Mouse (Mus musculus) embryonic facial prominence, embryonic 12.5 days (tissue): Measurements from ENCODE around the gene Rapgef4. TPM values are rescaled to one million over a fixed set of nuclear protein-coding genes. Genes with fewer than 3 reads are reported as not detected.

ENCODE experiments used
- ATAC-seq: fragments of 200-750 bp; cut with Nextera tagmentation; 2 replicates; pipeline ENCODE4 v1.8.0; 2017; ENCODE audit not compliant: insufficient number of reproducible peaks, insufficient read depth, low FRiP score, low TSS enrichment
- H3K27ac ChIP-seq: fragments of 300-500 bp; sonication (generic); 2 replicates; pipeline ENCODE4 v1.5.1; 2016; ENCODE audit warnings: mild to moderate bottlenecking
- H3K27me3 ChIP-seq: fragments of 300-500 bp; sonication (generic); 2 replicates; pipeline ENCODE4 v1.6.1; 2016; ENCODE audit warnings: mild to moderate bottlenecking, moderate library complexity
- H3K36me3 ChIP-seq: fragments of 300-500 bp; sonication (generic); 2 replicates; pipeline ENCODE4 v1.6.1; 2016; ENCODE audit warnings: mild to moderate bottlenecking
- H3K4me1 ChIP-seq: fragments of 300-500 bp; sonication (generic); 2 replicates; pipeline ENCODE4 v1.6.1; 2016
- H3K4me2 ChIP-seq: fragments of 300-500 bp; sonication (generic); replicated peaks from 2 replicates; pipeline ENCODE4 v1.6.1; 2016; ENCODE audit warnings: mild to moderate bottlenecking, moderate library complexity
- H3K4me3 ChIP-seq: fragments of 300-500 bp; sonication (generic); 2 replicates; pipeline ENCODE4 v1.5.1; 2016; ENCODE audit warnings: mild to moderate bottlenecking
- H3K9ac ChIP-seq: fragments of 300-500 bp; sonication (generic); 2 replicates; pipeline ENCODE4 v1.6.1; 2016; ENCODE audit warnings: mild to moderate bottlenecking, moderate library complexity
- H3K9me3 ChIP-seq: fragments of 300-500 bp; sonication (generic); 2 replicates; pipeline ENCODE4 v1.6.1; 2016; ENCODE audit warnings: mild to moderate bottlenecking, moderate library complexity
- WGBS: fragments of 180-500 bp; shearing (Covaris S2); methylation state at CpG from one replicate; pipeline ENCODE4 v1.1.7; 2016; 5-methylcytosine and 5-hydroxymethylcytosine counted together
- polyA plus RNA-seq: library from polyadenylated mRNA; unstranded; fragments of >200 nt; fragmentation: Nextera tagmentation; extraction: Ambion mirVana; gene quantifications from 2 replicates; pipeline ENCODE4 v1.2.1, GENCODE M21; 2016

The Rapgef4 gene
- polyA plus RNA-seq, 1 experiment from 2014 or later = 3.1 TPM

DNA sequence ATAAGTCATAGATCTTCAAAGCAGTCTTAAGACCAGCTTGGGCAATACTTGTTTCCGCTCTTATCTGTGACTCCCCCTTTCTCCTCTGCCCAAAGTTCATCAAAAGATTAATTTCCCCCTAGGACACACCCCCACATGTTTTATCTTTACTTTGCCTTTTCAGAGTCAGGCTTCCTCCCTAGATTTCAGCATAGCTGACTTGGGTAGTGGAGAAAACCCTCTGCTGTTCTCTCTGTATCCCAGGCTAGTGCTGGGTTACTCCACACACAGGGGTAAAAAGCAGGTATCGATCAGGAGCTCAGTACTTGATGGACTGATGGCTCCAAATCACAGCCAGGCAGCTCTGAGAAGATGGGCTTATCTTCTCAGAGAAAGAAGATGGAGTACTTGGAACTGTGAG lies 109.0 kb downstream of the Rapgef4 start:
- no peaks in the 10 kb centered on the region for H3K27me3 ChIP-seq
- H3K4me3 ChIP-seq = no peak overlapping the region
- no peaks in the 10 kb centered on the region for H3K9me3 ChIP-seq
- H3K27ac ChIP-seq = no peak overlapping the region
- H3K36me3 ChIP-seq = no peaks in the 10 kb centered on the region
- H3K4me1 ChIP-seq = peaks cover 15% of the 10 kb centered on the region; the same call in 1 of the 2 replicates
- no peak overlapping the region for H3K4me2 ChIP-seq
- 97% methylated on average over 2 of the region's 2 CpGs for WGBS
- ATAC-seq = no peak
- no peak overlapping the region for H3K9ac ChIP-seq

DNA sequence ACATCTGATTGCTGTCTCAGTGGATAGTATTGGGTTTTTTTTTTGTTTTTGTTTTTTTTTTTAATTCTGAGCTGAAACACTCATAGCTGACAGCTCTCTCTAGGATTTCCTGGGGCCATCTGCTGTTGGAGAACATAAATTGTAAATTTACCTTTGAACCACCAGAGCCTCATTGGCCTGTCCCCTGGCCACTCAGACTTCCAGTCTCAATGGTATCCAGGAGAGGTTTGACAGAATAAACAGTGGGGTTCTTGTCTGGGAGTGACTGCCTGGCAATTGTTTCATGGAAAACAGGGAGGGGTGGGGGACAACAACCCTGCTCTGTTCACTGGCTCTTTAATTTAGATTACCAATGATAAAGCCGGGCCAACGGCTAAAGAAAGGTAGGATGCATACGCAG lies 111.0 kb downstream of the Rapgef4 start:
- ATAC-seq = no peak
- Histone ChIP-seq H3K9ac (no peak overlapping the region), H3K4me2 (no peak overlapping the region), H3K36me3 (no peaks in the 10 kb centered on the region), H3K27me3 (no peaks in the 10 kb centered on the region), H3K4me1 (peaks cover 15% of the 10 kb centered on the region; the same call in 1 of the 2 replicates), H3K9me3 (no peaks in the 10 kb centered on the region), H3K4me3 (no peak overlapping the region), H3K27ac (no peak overlapping the region)
- 35% methylated on average over 3 of the region's 3 CpGs for WGBS

DNA sequence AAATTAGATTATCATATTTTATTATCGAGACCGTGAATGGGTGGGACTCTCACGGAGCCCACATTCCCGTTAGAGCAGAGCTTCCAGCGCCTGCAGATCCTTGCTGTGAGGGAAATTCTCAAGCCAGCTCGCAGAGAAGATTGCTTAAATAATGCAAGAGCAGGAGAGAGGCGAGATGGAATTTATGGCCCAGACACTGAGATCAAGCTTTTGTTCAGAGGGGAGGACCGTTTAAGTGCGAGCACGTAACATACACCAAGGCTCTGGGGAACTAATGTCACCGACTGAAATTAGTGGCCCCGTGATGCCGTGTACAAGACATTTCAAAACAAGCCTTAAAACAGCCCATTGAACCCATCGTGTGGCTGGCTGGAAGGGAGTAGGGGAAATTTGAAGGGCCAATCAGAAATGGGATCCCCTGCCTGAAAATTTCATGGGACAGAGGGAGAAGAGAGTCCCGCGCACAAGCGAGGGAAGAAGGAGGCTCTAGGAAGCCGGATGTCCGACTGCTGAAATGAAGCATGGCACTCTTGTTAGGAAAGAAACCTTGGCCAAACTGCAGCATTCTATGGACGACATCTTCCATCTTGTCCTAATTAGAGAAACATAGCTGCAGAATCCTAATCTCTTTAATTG lies 112.5 kb downstream of the Rapgef4 start:
- WGBS = 51% methylated on average over 20 of the region's 20 CpGs
- H3K4me2 ChIP-seq = peak overlapping the region; percentile 32
- no peak overlapping the region for H3K9ac ChIP-seq
- no peaks in the 10 kb centered on the region for H3K27me3 ChIP-seq
- no peaks in the 10 kb centered on the region for H3K9me3 ChIP-seq
- peaks cover 15% of the 10 kb centered on the region; the same call in 1 of the 2 replicates for H3K4me1 ChIP-seq
- no peaks in the 10 kb centered on the region for H3K36me3 ChIP-seq
- H3K27ac ChIP-seq = no peak overlapping the region
- H3K4me3 ChIP-seq = no peak overlapping the region
- ATAC-seq = no peak

DNA sequence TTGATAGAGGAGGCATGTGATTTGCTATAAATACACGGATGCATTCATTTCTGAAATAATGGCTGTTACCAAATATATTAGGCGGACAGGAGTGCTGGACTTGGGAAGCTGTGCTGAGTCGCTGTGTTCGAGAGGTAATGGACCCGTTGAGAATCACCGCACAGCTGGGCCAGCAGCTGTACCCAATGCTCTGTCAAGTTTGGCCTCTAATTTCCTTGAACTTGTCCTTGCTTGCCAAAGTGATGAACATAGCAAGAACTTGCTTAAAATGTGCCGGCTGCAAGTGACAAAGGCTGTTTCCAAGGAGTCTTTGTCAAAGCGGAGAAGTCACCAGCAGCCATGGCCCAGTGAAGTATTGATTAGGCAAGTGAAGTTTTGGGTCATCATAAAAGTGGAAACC lies 113.0 kb downstream of the Rapgef4 start:
- Histone ChIP-seq H3K4me2 (0 out of 2 replicates have a peak overlapping the region, but pooled peaks have one; percentile 32), H3K27me3 (no peaks in the 10 kb centered on the region), H3K36me3 (no peaks in the 10 kb centered on the region), H3K4me1 (peaks cover 15% of the 10 kb centered on the region; the same call in 1 of the 2 replicates), H3K27ac (no peak overlapping the region), H3K9ac (no peak overlapping the region), H3K4me3 (no peak overlapping the region), H3K9me3 (no peaks in the 10 kb centered on the region)
- WGBS = 83% methylated on average over 8 of the region's 8 CpGs
- no peak for ATAC-seq

DNA sequence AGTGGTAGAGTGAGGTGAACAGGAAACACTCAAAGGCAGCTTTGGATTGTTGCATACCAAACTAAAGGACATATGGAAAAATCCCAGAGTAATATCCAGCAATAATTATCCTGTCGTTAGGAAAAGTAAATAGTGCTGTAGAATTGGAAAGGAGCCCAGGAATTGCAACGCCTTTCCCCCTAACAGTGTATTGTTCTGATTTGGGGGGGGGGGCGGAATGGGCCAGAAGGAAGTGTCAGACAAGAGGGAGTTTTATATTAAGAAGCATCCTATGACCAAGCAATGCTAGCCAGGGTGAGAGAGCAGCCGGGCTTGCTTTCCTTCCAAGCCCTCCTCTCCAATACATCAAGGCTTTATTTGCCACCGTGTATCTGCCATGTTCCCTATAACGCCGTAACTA lies 113.4 kb downstream of the Rapgef4 start:
- Histone ChIP-seq H3K4me1 (peaks cover 15% of the 10 kb centered on the region; the same call in 1 of the 2 replicates), H3K27ac (no peak overlapping the region), H3K27me3 (no peaks in the 10 kb centered on the region), H3K4me2 (no peak overlapping the region), H3K9ac (no peak overlapping the region), H3K9me3 (no peaks in the 10 kb centered on the region), H3K36me3 (no peaks in the 10 kb centered on the region), H3K4me3 (no peak overlapping the region)
- ATAC-seq = no peak
- WGBS = 78% methylated on average over 7 of the region's 7 CpGs

DNA sequence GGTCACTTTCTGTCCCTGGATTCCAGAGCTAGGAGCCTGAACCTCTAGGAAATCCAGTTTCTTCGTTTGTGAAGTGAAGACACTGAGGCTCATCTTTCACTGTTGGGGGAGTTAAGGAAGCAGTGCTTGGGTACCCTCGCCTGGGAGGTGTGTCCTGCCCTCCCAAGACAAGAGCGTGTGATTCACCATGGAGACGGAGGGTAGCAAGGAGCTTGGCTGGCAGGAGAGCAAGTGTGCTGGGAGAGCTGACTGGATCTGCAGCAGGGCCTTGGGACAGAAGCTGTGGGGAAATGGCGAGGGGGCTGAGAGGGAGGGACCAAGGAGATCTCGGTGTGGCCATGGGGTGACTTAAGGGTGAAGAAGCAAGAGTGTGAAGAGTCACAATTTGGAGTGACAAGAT lies 114.0 kb downstream of the Rapgef4 start:
- no peak overlapping the region for H3K4me3 ChIP-seq
- H3K4me1 ChIP-seq = peaks cover 15% of the 10 kb centered on the region; the same call in 1 of the 2 replicates
- no peak overlapping the region for H3K4me2 ChIP-seq
- no peaks in the 10 kb centered on the region for H3K27me3 ChIP-seq
- no peak overlapping the region for H3K9ac ChIP-seq
- no peaks in the 10 kb centered on the region for H3K9me3 ChIP-seq
- no peaks in the 10 kb centered on the region for H3K36me3 ChIP-seq
- H3K27ac ChIP-seq = no peak overlapping the region
- WGBS = 70% methylated on average over 6 of the region's 6 CpGs
- ATAC-seq = no peak

DNA sequence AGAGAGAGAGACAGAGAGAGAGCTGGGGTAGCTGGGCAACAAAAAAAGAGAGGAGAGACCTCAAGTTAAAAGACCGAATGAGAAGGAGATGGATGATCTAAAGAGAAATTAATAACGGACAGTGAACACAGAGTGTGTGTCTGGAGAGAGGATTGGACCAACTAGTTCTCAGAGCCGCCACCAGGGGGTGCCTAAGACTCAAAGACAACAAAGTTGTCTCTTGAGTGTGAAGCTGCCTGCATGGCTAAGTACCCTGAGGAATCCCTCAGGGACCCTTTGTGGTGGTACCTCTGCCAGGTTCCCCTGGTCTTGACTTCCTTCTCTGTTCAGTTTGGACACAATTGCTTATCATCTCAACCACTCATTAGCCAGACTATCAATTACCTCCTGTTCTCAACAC lies 115.3 kb downstream of the Rapgef4 start:
- H3K27ac ChIP-seq = no peak overlapping the region
- no peaks in the 10 kb centered on the region for H3K27me3 ChIP-seq
- 44% methylated on average over 3 of the region's 3 CpGs for WGBS
- no peak overlapping the region for H3K9ac ChIP-seq
- peaks cover 15% of the 10 kb centered on the region; the same call in 1 of the 2 replicates for H3K4me1 ChIP-seq
- H3K4me2 ChIP-seq = no peak overlapping the region
- H3K4me3 ChIP-seq = no peak overlapping the region
- no peak for ATAC-seq
- no peaks in the 10 kb centered on the region for H3K9me3 ChIP-seq
- no peaks in the 10 kb centered on the region for H3K36me3 ChIP-seq

DNA sequence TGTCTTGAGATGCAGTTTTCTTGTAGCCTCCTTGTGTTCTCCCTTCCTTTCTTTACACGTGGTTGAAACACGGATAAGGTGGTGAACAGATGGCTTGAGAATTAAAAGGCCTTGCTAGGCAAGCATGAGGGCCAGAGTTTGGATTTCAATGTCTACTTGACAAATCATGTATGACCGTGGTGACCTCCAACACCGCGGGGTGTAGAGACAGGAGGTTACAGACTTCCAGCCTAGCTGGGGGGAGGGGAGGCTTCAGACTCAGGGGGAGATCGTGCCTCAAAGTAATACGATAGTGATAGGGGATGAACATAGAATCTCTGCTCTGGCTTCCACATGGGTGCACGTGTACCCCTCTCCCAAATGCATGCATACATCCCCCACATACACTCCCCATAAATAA lies 117.3 kb downstream of the Rapgef4 start:
- H3K27me3 ChIP-seq = no peaks in the 10 kb centered on the region
- no peaks in the 10 kb centered on the region for H3K9me3 ChIP-seq
- no peaks in the 10 kb centered on the region for H3K36me3 ChIP-seq
- no peak overlapping the region for H3K9ac ChIP-seq
- WGBS = 88% methylated on average over 8 of the region's 8 CpGs
- H3K4me2 ChIP-seq = no peak overlapping the region
- ATAC-seq = no peak
- peaks cover 9% of the 10 kb centered on the region; the same call in 1 of the 2 replicates for H3K4me1 ChIP-seq
- no peak overlapping the region for H3K4me3 ChIP-seq
- no peak overlapping the region for H3K27ac ChIP-seq

DNA sequence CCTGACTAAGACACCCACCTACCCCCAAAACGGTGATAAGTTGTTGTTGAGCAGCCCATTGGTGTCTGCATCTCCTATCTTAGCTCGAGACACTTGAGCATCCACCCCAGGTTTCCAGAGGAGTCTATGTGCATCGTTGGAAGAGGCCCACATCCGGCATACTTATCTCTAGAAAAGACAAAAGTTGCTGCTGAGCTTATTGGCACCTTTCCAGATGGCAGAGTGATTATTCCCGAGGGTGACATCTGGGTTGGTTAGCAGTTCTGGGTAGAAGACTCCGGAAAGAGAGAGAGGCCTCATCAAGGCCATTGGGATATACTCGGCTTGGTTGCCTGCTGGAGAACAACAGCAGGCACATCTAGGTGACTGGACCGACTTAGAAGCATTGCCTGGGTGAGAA lies 123.6 kb downstream of the Rapgef4 start:
- no peaks in the 10 kb centered on the region for H3K36me3 ChIP-seq
- no peak overlapping the region for H3K4me2 ChIP-seq
- no peak overlapping the region for H3K9ac ChIP-seq
- H3K4me1 ChIP-seq = no peaks in the 10 kb centered on the region
- H3K27me3 ChIP-seq = no peaks in the 10 kb centered on the region
- 87% methylated on average over 8 of the region's 8 CpGs for WGBS
- no peak overlapping the region for H3K27ac ChIP-seq
- H3K4me3 ChIP-seq = no peak overlapping the region
- H3K9me3 ChIP-seq = no peaks in the 10 kb centered on the region
- no peak for ATAC-seq

DNA sequence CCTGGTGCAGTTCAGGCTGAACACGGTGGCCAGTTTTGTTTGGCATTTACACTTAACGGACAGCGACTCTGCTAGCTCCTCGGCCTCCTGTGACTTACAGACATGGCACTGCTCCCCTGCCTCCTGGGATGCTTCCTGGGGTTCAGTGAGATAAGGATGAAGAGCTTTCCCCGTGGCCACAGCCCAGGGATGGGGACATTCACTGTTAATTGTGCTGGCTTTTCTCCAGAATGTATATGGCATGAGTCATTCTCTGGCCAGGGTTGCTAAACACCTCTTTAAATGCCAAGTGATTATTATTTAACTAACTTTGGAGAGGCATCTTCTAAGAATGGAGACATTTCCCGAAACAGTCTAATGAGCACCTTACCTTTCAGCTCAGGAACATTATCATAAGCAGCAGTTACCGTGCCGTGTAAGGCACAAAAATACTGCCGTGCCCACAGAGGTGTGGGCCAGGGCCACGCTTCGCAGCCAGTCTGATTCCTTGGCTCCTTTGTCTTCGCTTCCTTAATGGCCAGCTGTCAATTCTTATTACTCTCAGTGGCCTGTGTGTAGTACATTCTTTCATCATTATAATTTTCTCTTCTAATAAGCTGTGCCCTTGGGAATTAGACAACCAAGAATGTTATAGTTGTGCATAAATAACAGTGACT lies 126.6 kb downstream of the Rapgef4 start:
- Histone ChIP-seq H3K9ac (no peak overlapping the region), H3K27me3 (no peaks in the 10 kb centered on the region), H3K4me2 (no peak overlapping the region), H3K9me3 (no peaks in the 10 kb centered on the region), H3K27ac (no peak overlapping the region), H3K4me3 (no peak overlapping the region), H3K36me3 (no peaks in the 10 kb centered on the region), H3K4me1 (no peaks in the 10 kb centered on the region)
- no peak for ATAC-seq
- WGBS = 55% methylated on average over 12 of the region's 12 CpGs

DNA sequence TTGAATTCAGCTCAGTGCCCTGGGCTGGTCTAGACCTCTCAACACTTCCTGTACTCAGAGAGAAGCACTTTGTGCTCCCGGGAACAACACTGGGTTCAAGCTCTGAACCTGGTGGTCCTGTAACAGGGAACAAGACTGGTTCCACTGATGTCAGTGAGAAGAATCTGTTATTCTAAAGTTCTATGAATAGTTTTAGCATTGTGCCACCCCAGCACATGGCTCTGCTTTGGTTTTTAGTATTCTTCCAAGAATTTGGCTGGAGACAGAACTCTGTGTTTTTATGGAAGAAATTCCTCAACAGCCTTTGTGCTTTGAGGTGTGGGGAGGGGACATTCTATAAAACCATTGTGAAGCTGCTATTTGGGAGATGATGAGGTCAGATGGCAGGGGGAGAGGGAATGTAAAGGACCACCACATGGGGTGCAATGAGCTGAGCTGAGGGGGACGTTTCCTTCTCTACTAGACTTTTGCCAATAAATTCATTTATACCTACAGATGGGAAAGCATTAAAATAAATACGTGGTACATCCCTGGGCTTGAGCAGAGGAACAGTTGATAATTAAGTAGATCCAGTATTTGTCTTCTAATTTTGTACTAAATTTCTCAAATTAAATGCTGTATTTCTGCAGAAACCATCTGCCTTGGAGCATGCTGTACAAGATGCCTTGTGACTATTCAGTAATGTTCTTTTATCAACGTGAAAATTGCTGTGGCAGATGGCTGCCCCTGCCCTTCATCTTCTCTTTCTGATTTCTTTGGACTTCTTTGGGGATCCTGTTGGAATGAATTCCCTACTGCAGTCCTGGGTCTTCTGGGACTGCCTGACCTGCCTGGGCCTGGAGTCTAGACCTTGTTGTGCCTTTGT lies 127.6 kb downstream of the Rapgef4 start:
- no peaks in the 10 kb centered on the region for H3K4me1 ChIP-seq
- no peak overlapping the region for H3K4me2 ChIP-seq
- no peaks in the 10 kb centered on the region for H3K36me3 ChIP-seq
- no peak for ATAC-seq
- no peaks in the 10 kb centered on the region for H3K9me3 ChIP-seq
- no peaks in the 10 kb centered on the region for H3K27me3 ChIP-seq
- no peak overlapping the region for H3K27ac ChIP-seq
- no peak overlapping the region for H3K9ac ChIP-seq
- no peak overlapping the region for H3K4me3 ChIP-seq
- WGBS = 57% methylated on average over 4 of the region's 4 CpGs
